Mouse (Mus musculus) layer of hippocampus, adult 2 months (tissue): Measurements from ENCODE around the gene Rab26. TPM values are rescaled to one million over a fixed set of nuclear protein-coding genes. Genes with fewer than 3 reads are reported as not detected.

Experiments used
- DNase-seq, 2 experiments: peaks; one replicate each; pipeline ENCODE4 v3.0.0; 2022; ENCODE audit warnings: low spot score in 2 of 2
- H3K27ac ChIP-seq: fragments of 200-600 bp; 2 replicates; pipeline ENCODE4 v1.8.1; 2022
- H3K4me3 ChIP-seq: fragments of 200-600 bp; 2 replicates; pipeline ENCODE4 v1.8.1; 2022; ENCODE audit warnings: mild to moderate bottlenecking
- CTCF ChIP-seq: fragments of 200-600 bp; conservative IDR thresholded peaks from 2 replicates; pipeline ENCODE4 v1.8.1; 2022; ENCODE audit warnings: antibody characterized with exemption, mild to moderate bottlenecking, moderate library complexity
- total RNA-seq, 2 experiments: library from RNA; stranded (reverse); gene quantifications; 2 replicates each; pipeline ENCODE4 v1.2.3; 2021

The Rab26 gene
- total RNA-seq, 2 experiments from 2014 or later = 78.2 to 82.2 TPM

DNA sequence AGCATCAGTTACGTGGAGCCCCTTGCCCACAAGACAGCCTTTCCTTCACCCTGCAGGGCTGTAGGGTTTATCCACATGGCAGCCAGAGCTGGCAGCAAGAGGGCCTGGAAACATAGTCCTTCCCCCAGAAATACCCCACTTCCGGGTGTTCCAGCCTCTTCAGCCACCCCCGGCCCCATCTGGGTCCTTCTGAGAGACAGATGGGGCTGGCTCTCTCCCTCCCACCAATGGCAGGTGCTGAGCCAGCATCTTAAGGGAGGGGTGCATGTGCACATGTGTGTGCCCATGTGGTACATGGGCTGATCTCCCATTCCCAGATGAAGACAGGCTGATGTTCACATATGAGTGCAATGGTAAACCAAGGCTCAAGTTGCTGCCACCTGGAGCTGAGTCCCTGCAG, 38.6 kb downstream of the Rab26 start:
- Histone ChIP-seq H3K4me3 (no peak overlapping the region), H3K27ac (peak overlapping the region; percentile 89)
- no peak for TF ChIP-seq CTCF
- peak; percentile 82 to 84 for DNase-seq

DNA sequence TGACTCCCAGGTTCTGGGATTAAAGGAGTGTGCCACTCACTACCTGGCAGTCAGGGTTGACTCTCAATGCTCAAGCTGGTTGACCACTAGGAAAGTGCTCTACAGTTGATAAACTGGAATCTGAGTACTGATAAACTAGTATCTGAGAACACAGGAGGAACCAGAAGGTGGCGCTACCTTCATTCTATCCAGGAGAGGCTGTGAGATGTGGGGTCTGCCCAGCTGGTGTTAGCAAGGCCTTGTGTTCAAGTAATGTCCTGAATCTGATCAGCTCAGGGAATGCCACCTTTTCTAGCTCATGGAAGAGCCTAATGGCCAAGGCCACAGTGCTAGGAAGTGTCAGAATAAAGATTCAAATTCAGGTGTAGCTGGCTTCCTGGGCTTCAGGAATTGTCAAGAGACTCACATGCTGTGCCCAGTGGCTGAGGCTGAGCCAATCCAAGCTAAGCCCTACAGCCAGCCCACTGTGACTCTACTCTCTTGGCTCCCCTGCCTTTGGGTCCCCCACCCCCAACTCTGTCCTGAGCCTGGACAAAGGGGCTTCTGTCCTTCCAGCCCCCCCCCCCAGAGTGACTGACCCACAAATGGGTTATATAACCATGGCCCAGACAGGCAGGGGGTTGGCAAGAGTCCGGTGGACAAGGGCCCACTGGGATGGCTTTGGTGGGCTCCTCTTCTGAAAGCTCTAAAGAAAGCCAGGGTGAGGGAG, 39.2 kb downstream of the Rab26 start:
- peak; percentile 62 to 63 for DNase-seq
- H3K27ac ChIP-seq = peak overlapping the region; percentile 89
- TF ChIP-seq CTCF = peak; percentile 84
- H3K4me3 ChIP-seq = no peak overlapping the region

DNA sequence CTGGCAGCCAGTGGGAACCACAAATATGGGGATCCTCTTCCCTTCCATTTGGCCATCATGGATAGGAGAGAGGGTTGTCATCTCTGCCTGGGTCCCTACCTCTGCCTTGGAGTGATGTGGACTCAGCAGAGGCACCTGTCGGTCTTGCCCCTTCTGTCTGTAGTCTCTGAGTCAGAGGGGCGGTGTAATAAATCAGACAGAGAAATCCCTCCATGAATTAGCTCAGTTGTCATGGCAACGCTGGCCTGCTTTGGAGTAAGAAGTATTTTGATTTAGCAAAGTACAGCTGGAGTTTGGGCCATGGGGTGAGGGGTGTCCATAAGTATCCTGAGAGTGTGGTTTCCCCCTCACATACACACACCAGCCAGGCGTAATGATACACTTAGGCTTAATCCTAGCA, 43.6 kb downstream of the Rab26 start:
- Histone ChIP-seq H3K27ac (peak overlapping the region; percentile 98), H3K4me3 (peak overlapping the region; percentile 66)
- DNase-seq = no peak
- no peak for TF ChIP-seq CTCF

DNA sequence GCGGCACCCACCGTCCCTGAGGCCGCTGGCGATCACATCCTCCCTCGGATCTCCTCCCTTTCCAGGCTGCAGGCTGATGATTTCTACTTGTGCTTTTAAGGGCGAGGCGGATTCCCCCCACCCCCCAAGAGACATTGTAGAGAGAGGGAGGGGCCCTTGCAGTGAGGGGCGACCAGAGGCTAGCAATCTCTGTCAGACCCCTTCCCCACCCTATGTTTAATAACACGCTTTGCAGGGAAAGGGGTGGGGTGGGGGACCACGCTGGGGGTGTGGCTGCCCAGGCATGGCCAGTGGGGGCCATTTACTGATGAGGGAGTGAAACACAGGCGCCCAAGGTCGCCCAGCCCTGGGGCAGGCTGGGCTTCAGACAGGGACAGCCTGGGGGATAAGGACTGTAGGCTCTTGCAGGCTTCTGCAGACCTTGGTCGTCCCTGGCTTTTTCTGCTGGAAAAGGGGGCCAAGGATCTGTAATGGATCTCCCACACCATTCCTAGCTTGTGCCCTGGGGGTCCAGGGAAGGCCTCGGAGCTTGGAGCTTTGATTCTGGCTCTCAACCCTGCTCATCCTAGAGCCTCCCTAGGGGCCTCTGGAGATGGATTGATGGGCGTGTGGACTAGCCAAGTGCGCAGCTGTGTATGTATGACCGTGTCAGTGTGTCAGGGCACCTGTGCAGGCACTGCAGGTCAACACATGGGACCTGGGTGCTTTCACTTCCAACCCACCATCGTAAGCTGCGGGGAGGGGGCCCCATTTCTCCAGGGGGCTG, 44.6 kb downstream of the Rab26 start:
- TF ChIP-seq CTCF = 0 out of 2 replicates have a peak, but pooled peaks have one; percentile 8
- DNase-seq = no peak
- Histone ChIP-seq H3K27ac (peak overlapping the region; percentile 98), H3K4me3 (peak overlapping the region; percentile 66)

DNA sequence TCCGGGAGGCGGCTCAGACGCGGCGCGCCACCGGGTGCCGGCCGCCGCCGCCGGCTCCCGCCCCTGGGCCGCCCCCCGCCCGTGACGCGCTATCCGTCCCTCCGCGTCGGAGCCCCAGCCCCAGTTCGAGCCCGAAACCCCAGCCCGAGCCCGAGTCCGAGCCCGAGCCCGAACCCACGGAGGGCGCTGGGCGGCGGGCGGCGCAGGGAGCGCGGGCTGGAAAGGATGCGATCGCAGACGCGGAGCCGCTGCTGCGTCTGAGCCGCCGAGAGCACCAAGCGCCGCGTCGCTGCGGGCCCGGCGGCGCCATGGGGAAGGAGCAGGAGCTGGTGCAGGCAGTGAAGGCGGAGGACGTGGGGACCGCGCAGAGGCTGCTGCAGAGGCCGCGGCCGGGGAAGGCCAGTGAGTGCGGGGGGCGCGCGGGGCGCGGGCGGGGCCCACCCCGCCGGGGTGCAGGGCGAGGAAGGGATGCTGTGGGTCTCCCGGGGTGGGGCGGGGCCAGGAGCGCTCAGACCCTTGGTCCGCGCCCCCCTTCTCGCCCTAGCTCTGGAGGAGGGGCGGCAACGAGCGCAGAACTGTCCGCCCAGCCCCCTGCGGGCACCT, 45.2 kb downstream of the Rab26 start:
- peak overlapping the region; percentile 98 for H3K27ac ChIP-seq
- peak overlapping the region; percentile 66 for H3K4me3 ChIP-seq
- no peak for TF ChIP-seq CTCF
- no peak for DNase-seq

DNA sequence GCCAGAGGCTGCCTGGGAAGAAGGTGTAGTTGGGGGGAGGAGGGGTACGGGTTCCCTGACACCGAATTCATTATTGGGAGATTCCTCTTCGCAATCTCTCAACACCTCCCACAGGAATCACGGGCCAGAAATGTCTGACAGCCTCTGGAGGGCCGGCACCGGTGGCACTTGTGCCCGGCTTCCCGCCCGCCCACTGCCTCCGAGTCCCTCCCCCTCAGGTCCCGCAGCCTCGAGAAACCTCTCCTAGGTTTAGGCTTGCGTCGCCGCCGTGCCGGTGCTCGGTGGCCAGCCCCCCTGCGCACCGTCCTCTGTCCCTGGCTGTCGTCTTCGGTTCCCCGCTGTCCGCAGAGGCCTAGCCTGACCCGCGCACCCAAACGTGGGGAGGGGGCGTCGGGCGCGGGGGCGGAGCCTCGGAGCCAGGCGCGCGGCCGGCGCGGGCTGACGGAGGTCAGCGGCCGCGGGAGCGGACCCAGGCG, 45.8 kb downstream of the Rab26 start, which contains the start of gene Caskin1:
Caskin1 (plus strand) TSS at position 416 of the 476 bp plus-strand sequence.
- no peak for DNase-seq
- Histone ChIP-seq H3K27ac (peak within 1 kb of the TSS; percentile 98), H3K4me3 (peak within 1 kb of the TSS; percentile 66)
- TF ChIP-seq CTCF = no peak

DNA sequence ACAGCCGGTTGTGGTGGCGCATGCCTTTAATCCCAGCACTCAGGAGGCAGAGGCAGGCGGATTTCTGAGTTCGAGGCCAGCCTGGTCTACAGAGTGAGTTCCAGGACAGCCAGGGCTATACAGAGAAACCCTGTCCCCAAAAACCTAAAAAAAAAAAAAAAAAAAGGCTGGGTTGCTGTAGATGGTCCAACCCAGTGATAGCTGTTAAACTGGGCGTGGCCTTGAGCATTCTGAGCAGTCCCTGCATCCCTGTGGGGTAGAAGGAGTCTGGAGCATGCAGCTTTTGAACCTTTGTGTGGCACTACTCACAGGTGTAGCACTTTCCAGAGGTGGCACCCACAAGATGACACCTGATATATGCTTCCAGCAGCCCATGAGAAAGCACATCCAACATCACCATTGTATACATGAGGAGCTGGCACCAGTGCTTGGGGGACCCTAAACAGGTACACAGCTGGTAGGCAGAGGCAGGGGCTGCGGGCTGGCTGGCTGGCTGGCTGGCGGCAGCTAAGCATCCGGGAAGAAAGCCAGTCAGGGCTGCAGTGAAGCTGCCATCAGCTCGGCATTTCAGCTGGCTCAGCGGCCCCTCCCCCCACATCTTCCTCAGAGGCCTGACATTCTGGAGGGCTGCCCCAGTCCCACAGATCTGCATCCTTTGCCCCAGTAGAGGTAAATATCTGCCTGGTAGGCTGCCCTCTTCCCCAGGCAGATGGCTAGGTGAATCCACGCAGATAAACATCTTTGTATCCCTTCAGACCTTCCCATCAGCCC, 48.7 kb downstream of the Rab26 start:
- Histone ChIP-seq H3K4me3 (no peak overlapping the region), H3K27ac (peak overlapping the region; percentile 36)
- no peak for TF ChIP-seq CTCF
- no peak for DNase-seq

DNA sequence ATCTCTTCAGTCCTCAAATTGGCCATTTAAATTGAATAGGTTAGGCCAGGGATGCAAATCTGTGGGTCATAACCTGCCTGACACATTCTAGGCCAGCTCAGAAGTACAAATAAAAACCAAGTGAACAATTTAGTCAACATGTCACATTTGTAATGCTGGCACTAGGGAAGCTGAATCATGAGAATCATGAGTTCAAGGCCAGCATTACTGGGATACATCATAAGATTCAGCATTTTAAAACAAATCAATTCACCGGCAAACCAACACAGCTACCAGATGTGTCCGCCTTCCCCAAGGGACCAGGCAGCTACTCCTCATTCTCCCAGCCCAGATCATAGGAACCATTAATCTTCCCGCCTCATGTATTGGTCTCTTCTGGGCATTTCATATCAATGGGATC, 50.5 kb downstream of the Rab26 start:
- Histone ChIP-seq H3K4me3 (no peak overlapping the region), H3K27ac (no peak overlapping the region)
- no peak for TF ChIP-seq CTCF
- DNase-seq = no peak

DNA sequence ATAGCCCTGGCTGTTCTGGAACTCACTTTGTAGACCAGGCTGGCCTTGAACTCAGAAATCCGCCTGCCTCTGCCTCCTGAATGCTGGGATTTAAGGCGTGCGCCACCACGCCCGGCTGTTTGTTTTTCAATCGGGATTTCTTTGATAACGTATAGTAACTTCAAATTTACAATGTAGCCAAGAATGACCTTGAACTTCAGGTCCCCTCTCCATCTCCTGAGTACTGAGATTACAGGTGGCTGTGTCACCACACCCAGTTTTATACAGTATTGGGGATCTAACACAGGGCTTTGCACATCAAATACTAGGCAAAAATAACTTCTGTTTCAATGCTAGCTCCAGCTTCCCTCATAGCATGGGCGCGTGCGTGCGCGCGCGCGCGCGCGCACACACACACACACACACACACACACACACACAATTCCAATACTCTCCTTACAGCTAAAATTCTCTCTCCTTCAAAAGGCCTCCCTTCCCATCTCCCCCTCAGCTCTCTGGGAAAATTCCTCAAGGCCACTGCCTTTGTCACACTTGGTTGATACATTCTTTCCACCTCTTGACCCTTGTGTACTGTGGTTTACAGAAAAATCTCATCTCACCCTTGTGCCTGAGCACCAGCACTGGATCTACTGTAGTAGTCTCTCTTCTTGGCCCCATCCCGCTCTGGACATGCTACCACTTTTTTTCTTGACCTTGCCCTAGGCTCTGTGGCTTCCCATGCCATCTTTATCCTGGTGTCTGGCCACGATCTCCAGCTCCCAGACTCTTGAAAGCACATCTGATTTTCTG, 52.8 kb downstream of the Rab26 start:
- H3K4me3 ChIP-seq = no peak overlapping the region
- no peak for DNase-seq
- no peak for TF ChIP-seq CTCF
- no peak overlapping the region for H3K27ac ChIP-seq

DNA sequence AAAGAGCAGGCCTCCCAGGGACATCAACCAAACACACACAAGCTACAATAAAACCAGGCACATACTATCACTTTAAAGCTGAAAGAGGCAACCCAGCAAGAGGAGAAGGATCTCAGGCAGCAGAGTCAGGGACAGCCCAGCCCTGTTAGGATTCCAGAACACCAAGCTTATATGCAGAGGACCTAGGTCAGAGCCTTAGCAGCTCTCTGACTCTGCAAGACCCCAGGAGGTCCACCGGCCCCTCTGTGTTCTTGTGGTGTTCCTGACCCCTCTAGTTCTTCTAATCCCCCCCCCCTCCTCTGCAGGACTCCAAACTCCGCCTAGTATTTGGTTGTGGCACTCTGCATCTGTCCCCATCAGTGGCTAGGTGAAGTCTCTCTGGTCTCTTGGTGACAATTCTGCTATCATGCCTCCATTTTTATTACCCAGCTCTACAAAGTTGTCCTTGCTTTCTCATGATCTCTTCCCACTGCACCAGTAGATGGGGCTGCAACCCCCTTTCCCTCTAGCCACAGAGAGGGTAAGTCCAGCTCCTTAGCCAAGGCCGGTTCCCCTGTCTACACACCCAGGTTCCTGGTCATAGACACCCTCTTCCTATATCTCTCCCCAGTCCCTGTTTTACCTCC, 53.7 kb downstream of the Rab26 start:
- Histone ChIP-seq H3K27ac (no peak overlapping the region), H3K4me3 (no peak overlapping the region)
- no peak for DNase-seq
- peak; percentile 69 for TF ChIP-seq CTCF

DNA sequence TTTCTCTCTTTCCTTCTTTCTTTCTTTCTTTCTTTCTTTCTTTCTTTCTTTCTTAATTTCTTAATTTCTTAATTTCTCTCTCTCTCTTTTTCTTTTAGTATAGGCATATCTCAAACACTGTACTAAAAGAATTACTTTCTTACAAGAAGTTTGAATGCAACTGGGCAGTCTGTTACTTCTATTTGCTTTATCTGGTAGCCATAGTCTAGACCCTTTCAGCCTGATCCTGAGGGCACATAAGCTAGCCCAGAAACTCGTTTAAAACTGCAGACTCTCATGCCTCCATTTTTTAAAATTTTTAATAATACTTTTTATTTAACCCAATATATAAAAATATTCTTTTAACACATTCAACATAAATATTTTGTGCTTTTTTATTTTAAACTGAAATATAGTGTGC, 54.6 kb downstream of the Rab26 start:
- peak overlapping the region; percentile 99 for H3K27ac ChIP-seq

More for the DNA sequence above, 54.6 kb downstream of the Rab26 start:
- no peak for TF ChIP-seq CTCF
- peak overlapping the region; percentile 68 for H3K4me3 ChIP-seq
- DNase-seq = no peak
